In genomic region chr10:81358209-81358608, GRCm38 (mm10) we compare ENCODE assay signal across 8 mouse cellular contexts. TPM values are rescaled to one million over a fixed set of nuclear protein-coding genes. Genes with fewer than 3 reads are reported as not detected.
DNase-seq lines count a peak whose midpoint lies in the region; ATAC-seq and TF ChIP-seq lines count a peak whose summit lies in the region.
"Had no signal": no experiment of that assay in that cellular context is flagged by ENCODE, and none has a peak within 500 bp of the region (broad histone marks: within the 10 kb centered on the region; RNA-seq: fewer than 3 reads in every experiment).

No protein-coding gene starts in this region.

- no peak for TF ChIP-seq CTCF in testis, adult 2 months (IDR thresholded peaks at IDR 0.05; ENCODE audit: control insufficient read depth, insufficient read depth, insufficient replicate concordance, low read depth, low read length)
- TF ChIP-seq CTCF in liver, embryonic 14.5 days (IDR thresholded peaks at IDR 0.05; ENCODE audit: low read depth): no peak

- no peak overlapping the region; the same call in 1 of the 2 replicates for H3K27ac ChIP-seq in testis, adult 2 months (ENCODE audit: control insufficient read depth, insufficient read depth, low read depth, low read length)
- no peak overlapping the region for H3K27ac ChIP-seq in forebrain, embryonic 14.5 days (ENCODE audit: low read depth, low read length)
- H3K27ac ChIP-seq in liver, embryonic 14.5 days: peak overlapping the region; percentile 86

- H3K4me3 ChIP-seq in testis, adult 2 months (ENCODE audit: control insufficient read depth, low read depth, low read length): peak overlapping the region; percentile 98
- peak overlapping the region; percentile 68 for H3K4me3 ChIP-seq in forebrain, embryonic 14.5 days (ENCODE audit: low read depth, low read length)
- H3K4me3 ChIP-seq in liver, embryonic 14.5 days (ENCODE audit: insufficient read depth in 1 of 2, low read depth in 2 of 2, low read length in 2 of 2): peak overlapping the region; percentile 64 to 88

- no peak for TF ChIP-seq EP300 in liver, embryonic 14.5 days (IDR thresholded peaks at IDR 0.05; ENCODE audit: low read depth)

- no peak for DNase-seq in testis, postnatal 14 days (ENCODE audit: low spot score)
- DNase-seq in forebrain, embryonic 14.5 days (ENCODE audit: low spot score): no peak
- no peak for DNase-seq in liver, embryonic 14.5 days (ENCODE audit: low read depth in 3 of 3, low spot score in 3 of 3)
- no peak for DNase-seq in embryo, embryonic 10.5 days (ENCODE audit: low spot score)
- DNase-seq in ovary, postnatal 10 days (ENCODE audit: low spot score): no peak
- DNase-seq in left cerebral cortex, adult 18-20 months (ENCODE audit: low spot score in 2 of 2): no peak
- DNase-seq: cerebellum, adult 9-11 months had no signal

- H3K9me3 ChIP-seq in forebrain, embryonic 14.5 days (replicated peaks; ENCODE audit: control insufficient read depth, low read length): no peaks in the 10 kb centered on the region
- H3K9me3 ChIP-seq in liver, embryonic 14.5 days (ENCODE audit: control insufficient read depth, low read length): no peaks in the 10 kb centered on the region

- H3K9ac ChIP-seq in forebrain, embryonic 14.5 days (ENCODE audit: low read length): peak overlapping the region; percentile 81
- peak overlapping the region; percentile 89 for H3K9ac ChIP-seq in liver, embryonic 14.5 days (replicated peaks)

- H3K4me2 ChIP-seq in forebrain, embryonic 14.5 days (ENCODE audit: low read length): peak overlapping the region; percentile 97
- peak overlapping the region; percentile 82 for H3K4me2 ChIP-seq in liver, embryonic 14.5 days (ENCODE audit: low read depth)

- TF ChIP-seq POLR2A in testis, adult 2 months (IDR thresholded peaks at IDR 0.05; ENCODE audit: control insufficient read depth, low read depth, low read length): no peak

- no peak for ATAC-seq in forebrain, embryonic 14.5 days
- no peak for ATAC-seq in liver, embryonic 14.5 days (ENCODE audit: insufficient read depth)

- H3K4me1 ChIP-seq in testis, adult 2 months (ENCODE audit: control insufficient read depth, insufficient read depth, low read length): peaks cover 31% of the 10 kb centered on the region
- peaks cover 3% of the 10 kb centered on the region; the same call in 1 of the 2 replicates for H3K4me1 ChIP-seq in forebrain, embryonic 14.5 days (ENCODE audit: control insufficient read depth, insufficient read depth, low read length)
- H3K4me1 ChIP-seq in liver, embryonic 14.5 days (replicated peaks; ENCODE audit: control insufficient read depth in 2 of 2, insufficient read depth in 2 of 2, low read length in 1 of 2): peaks cover 47 to 52% of the 10 kb centered on the region in 2 experiments

- whole genome bisulfite sequencing in forebrain, embryonic 14.5 days: 43% methylated on average over 4 of the region's 4 CpGs
- WGBS in liver, embryonic 14.5 days (ENCODE audit: insufficient replicate concordance): 17% methylated on average over 4 of the region's 4 CpGs

- H3K27me3 ChIP-seq in testis, adult 2 months (ENCODE audit: control insufficient read depth, insufficient read depth, low read length): no peaks in the 10 kb centered on the region
- H3K27me3 ChIP-seq in forebrain, embryonic 14.5 days (replicated peaks; ENCODE audit: control insufficient read depth, insufficient read depth, low read length): peaks cover 7% of the 10 kb centered on the region; the same call in 1 of the 2 replicates
- H3K27me3 ChIP-seq in liver, embryonic 14.5 days (ENCODE audit: control insufficient read depth, insufficient read depth, low read length): no peaks in the 10 kb centered on the region

- no peaks in the 10 kb centered on the region for H3K36me3 ChIP-seq in testis, adult 2 months (ENCODE audit: control insufficient read depth, insufficient read depth, low read length)
- peaks cover 3% of the 10 kb centered on the region; the same call in 1 of the 2 replicates for H3K36me3 ChIP-seq in forebrain, embryonic 14.5 days (ENCODE audit: control insufficient read depth, insufficient read depth, low read length)
- peaks cover 17% of the 10 kb centered on the region for H3K36me3 ChIP-seq in liver, embryonic 14.5 days (replicated peaks; ENCODE audit: control insufficient read depth, insufficient read depth, low read depth)

RNA-seq across cellular contexts. Expression of gene Mfsd12, which starts 0.9 kb away (rescaled TPM):
- polyA plus RNA-seq in testis, adult 2 months (2012; rRNA removed): 33.1 and 39.7 TPM in 2 replicates
- 4.1 and 4.9 TPM in 2 replicates for polyA plus RNA-seq in forebrain, embryonic 14.5 days (2014; fragmentation: Nextera tagmentation; extraction: Ambion mirVana)
- polyA plus RNA-seq in liver, embryonic 14.5 days (2012; rRNA removed): 8.4 and 9.3 TPM in 2 replicates
- polyA plus RNA-seq in liver, embryonic 14.5 days (2014; fragmentation: Nextera tagmentation; extraction: Ambion mirVana): 6.1 and 8.3 TPM in 2 replicates
- 10 to 100 TPM; 38.1 to 42.0 TPM for total RNA-seq in left cerebral cortex, adult 18-20 months (2021)

RNA-seq across cellular contexts. Expression of gene 4930404N11Rik, which starts 7.4 kb away (rescaled TPM):
- polyA plus RNA-seq in testis, adult 2 months (2012; rRNA removed): 273 and 296 TPM in 2 replicates
- 0.33 TPM in 1 of 2 replicates, not detected in the other for polyA plus RNA-seq in forebrain, embryonic 14.5 days (2014; fragmentation: Nextera tagmentation; extraction: Ambion mirVana)
- polyA plus RNA-seq in liver, embryonic 14.5 days (2012; rRNA removed): 0.55 and 0.78 TPM in 2 replicates
- polyA plus RNA-seq in liver, embryonic 14.5 days (2014; fragmentation: Nextera tagmentation; extraction: Ambion mirVana): 0.44 and 0.60 TPM in 2 replicates
- total RNA-seq in left cerebral cortex, adult 18-20 months (2021): 1 to 10 TPM; 1.2 to 1.3 TPM

RNA-seq across cellular contexts. Expression of gene Hmg20b, which starts 7.9 kb away (rescaled TPM):
- 23.0 and 27.7 TPM in 2 replicates for polyA plus RNA-seq in testis, adult 2 months (2012; rRNA removed)
- polyA plus RNA-seq in forebrain, embryonic 14.5 days (2014; fragmentation: Nextera tagmentation; extraction: Ambion mirVana): 42.5 and 44.4 TPM in 2 replicates
- polyA plus RNA-seq in liver, embryonic 14.5 days (2012; rRNA removed): 20.6 and 24.9 TPM in 2 replicates
- polyA plus RNA-seq in liver, embryonic 14.5 days (2014; fragmentation: Nextera tagmentation; extraction: Ambion mirVana): 20.3 and 23.7 TPM in 2 replicates
- 10 to 100 TPM; 28.9 to 30.5 TPM for total RNA-seq in left cerebral cortex, adult 18-20 months (2021)

RNA-seq across cellular contexts. Expression of gene Gipc3, which starts 15.1 kb away (rescaled TPM):
- polyA plus RNA-seq in testis, adult 2 months (2012; rRNA removed): 3.3 and 4.1 TPM in 2 replicates
- polyA plus RNA-seq in forebrain, embryonic 14.5 days (2014; fragmentation: Nextera tagmentation; extraction: Ambion mirVana): not detected in 2 replicates
- polyA plus RNA-seq in liver, embryonic 14.5 days (2012; rRNA removed): 0.01 TPM in 2 replicates
- not detected in 2 replicates for polyA plus RNA-seq in liver, embryonic 14.5 days (2014; fragmentation: Nextera tagmentation; extraction: Ambion mirVana)
- 1 to 10 TPM; 2.5 to 3.6 TPM for total RNA-seq in left cerebral cortex, adult 18-20 months (2021)

RNA-seq across cellular contexts. Expression of gene Fzr1, which starts 20.1 kb away (rescaled TPM):
- 161 and 178 TPM in 2 replicates for polyA plus RNA-seq in testis, adult 2 months (2012; rRNA removed)
- 101 and 109 TPM in 2 replicates for polyA plus RNA-seq in forebrain, embryonic 14.5 days (2014; fragmentation: Nextera tagmentation; extraction: Ambion mirVana)
- polyA plus RNA-seq in liver, embryonic 14.5 days (2012; rRNA removed): 73.1 and 86.2 TPM in 2 replicates
- polyA plus RNA-seq in liver, embryonic 14.5 days (2014; fragmentation: Nextera tagmentation; extraction: Ambion mirVana): 80.5 and 85.2 TPM in 2 replicates
- total RNA-seq in left cerebral cortex, adult 18-20 months (2021): 10 to 100 TPM; 71.1 to 72.1 TPM

Comparison
In these comparisons a context has a peak if more than half of its experiments do, and no peak if none do; other contexts are left out.
1. RNA of gene 4930404N11Rik, which starts 7.4 kb away (polyA plus RNA-seq): 273 to 296 TPM in testis, adult 2 months; 0.44 to 0.78 TPM in liver, embryonic 14.5 days and 0.33 TPM in forebrain, embryonic 14.5 days; every median in the first group is over 100 times any median in the second.
2. Peak in every context shown above with its lines, with median percentiles within 50 percentile points of each other: H3K4me3 ChIP-seq.